Mouse (Mus musculus) liver, postnatal 0 days (tissue): Measurements from ENCODE around the gene Nfatc3. TPM values are rescaled to one million over a fixed set of nuclear protein-coding genes. Genes with fewer than 3 reads are reported as not detected.
A peak's percentile ranks its signal among the peaks of the same experiment; 100 is the strongest.

Experiments
- ATAC-seq: fragments of 200-750 bp; cut with Nextera tagmentation; 2 replicates; pipeline ENCODE4 v1.8.0; 2017; ENCODE audit warnings: mild to moderate bottlenecking, moderate library complexity
- DNase-seq: peaks from one replicate; pipeline ENCODE4 v3.0.0-alpha.2; 2016
- H3K27ac ChIP-seq: fragments of 300-500 bp; sonication (generic); 2 replicates; pipeline ENCODE4 v1.5.1; 2014; ENCODE audit warnings: antibody characterized with exemption, moderate library complexity, mild to moderate bottlenecking, low read depth
- H3K27me3 ChIP-seq: fragments of 300-500 bp; sonication (generic); 2 replicates; pipeline ENCODE4 v1.6.1; 2014; ENCODE audit warnings: low read length, control low read depth, mixed read lengths; ENCODE audit not compliant: insufficient read depth
- H3K36me3 ChIP-seq: fragments of 300-500 bp; sonication (generic); replicated peaks from 2 replicates; pipeline ENCODE4 v1.6.1; 2014; ENCODE audit warnings: mild to moderate bottlenecking, control low read depth, low read length, moderate library complexity, mixed read lengths; ENCODE audit not compliant: insufficient read depth
- H3K4me1 ChIP-seq: fragments of 300-500 bp; sonication (generic); 2 replicates; pipeline ENCODE4 v1.6.1; 2014; ENCODE audit warnings: antibody characterized with exemption, mild to moderate bottlenecking, control low read depth; ENCODE audit not compliant: insufficient read depth
- H3K4me2 ChIP-seq: fragments of 300-500 bp; sonication (generic); 2 replicates; pipeline ENCODE4 v1.6.1; 2014; ENCODE audit warnings: low read depth, mild to moderate bottlenecking, low read length, moderate library complexity, mixed read lengths
- H3K4me3 ChIP-seq: fragments of 300-500 bp; sonication (generic); 2 replicates; pipeline ENCODE4 v1.5.1; 2014; ENCODE audit warnings: low read depth, low read length
- H3K9ac ChIP-seq: fragments of 300-500 bp; sonication (generic); replicated peaks from 2 replicates; pipeline ENCODE4 v1.6.1; 2014; ENCODE audit warnings: mild to moderate bottlenecking, moderate library complexity
- H3K9me3 ChIP-seq: fragments of 300-500 bp; sonication (generic); 2 replicates; pipeline ENCODE4 v1.6.1; 2016; ENCODE audit warnings: mild to moderate bottlenecking, control low read depth, low read length, mixed read lengths
- CTCF ChIP-seq: sonication (generic); IDR thresholded peaks from 2 replicates; pipeline ENCODE4 v1.5.1; 2016; ENCODE audit warnings: antibody characterized with exemption, low read depth
- EP300 ChIP-seq: IDR thresholded peaks from 2 replicates; pipeline ENCODE4 v1.6.1; 2016; ENCODE audit warnings: antibody characterized with exemption, low read depth, mild to moderate bottlenecking
- WGBS: fragments of 180-500 bp; shearing (Covaris S2); extraction: QIAGEN DNeasy Blood & Tissue Kit; methylation state at CpG from one replicate; pipeline ENCODE4 v1.1.7; 2014; ENCODE audit not compliant: insufficient replicate concordance; 5-methylcytosine and 5-hydroxymethylcytosine counted together
- polyA plus RNA-seq: library from polyadenylated mRNA; unstranded; fragments of >200 nt; fragmentation: Nextera tagmentation; extraction: Ambion mirVana; gene quantifications from 2 replicates; pipeline ENCODE4 v1.2.1, GENCODE M21; 2015

Gene Nfatc3
- polyA plus RNA-seq, 1 experiment from 2014 or later, result 2.3 TPM

DNA sequence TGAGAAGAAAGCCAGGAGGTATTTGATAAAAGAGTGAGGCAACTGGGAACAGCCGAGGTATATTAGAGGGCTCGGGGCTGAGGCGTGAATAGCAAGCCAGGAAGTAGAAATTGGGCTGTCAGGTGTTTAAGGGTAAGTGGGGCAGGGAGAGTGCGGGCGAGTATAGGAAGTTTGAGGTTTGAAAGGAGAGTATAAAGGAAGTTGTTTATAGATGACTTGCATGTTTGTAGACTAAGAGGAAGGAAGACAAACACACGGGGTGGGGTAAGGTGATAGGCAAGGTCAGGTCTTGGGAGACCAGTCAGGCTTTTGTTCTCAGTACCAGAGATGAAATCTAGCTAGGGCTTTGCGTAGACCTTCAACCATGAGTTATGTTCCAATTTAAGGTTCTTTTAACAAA is 41.5 kb upstream of the Nfatc3 start:
- Histone ChIP-seq H3K9me3 (no peaks in the 10 kb centered on the region), H3K4me3 (no peak overlapping the region), H3K4me1 (no peaks in the 10 kb centered on the region; the same call in none of the 2 replicates), H3K4me2 (no peak overlapping the region), H3K9ac (no peak overlapping the region), H3K27me3 (no peaks in the 10 kb centered on the region), H3K36me3 (no peaks in the 10 kb centered on the region; the same call in 1 of the 2 replicates), H3K27ac (no peak overlapping the region)
- DNase-seq (no peak), ATAC-seq (no peak)
- 50% methylated on average over 7 of the region's 7 CpGs for WGBS
- TF ChIP-seq CTCF, result no peak
- no peak for TF ChIP-seq EP300

DNA sequence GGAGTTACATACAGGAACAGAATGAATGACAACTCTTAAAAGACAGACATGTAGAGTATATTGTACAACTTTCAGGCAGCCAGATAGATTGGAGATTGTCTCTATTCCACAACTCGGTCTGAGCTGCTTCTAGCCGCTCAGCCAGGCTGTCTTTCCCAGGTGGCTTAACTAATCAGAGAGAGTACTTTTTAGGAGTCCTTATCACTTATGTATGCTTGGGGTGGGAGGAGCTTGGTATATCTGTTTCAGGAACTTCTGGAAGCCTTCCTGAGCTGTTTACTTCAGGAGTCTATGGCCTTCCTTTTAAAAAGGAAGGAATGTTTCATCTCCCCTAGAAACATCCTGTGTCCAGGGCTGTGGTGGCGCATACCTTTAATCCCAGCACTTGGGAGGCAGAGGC is 40.6 kb upstream of the Nfatc3 start:
- Histone ChIP-seq H3K27ac (no peak overlapping the region), H3K9me3 (no peaks in the 10 kb centered on the region), H3K36me3 (no peaks in the 10 kb centered on the region; the same call in 1 of the 2 replicates), H3K4me3 (no peak overlapping the region), H3K27me3 (no peaks in the 10 kb centered on the region), H3K4me2 (no peak overlapping the region), H3K9ac (no peak overlapping the region), H3K4me1 (no peaks in the 10 kb centered on the region; the same call in 1 of the 2 replicates)
- ATAC-seq (no peak), DNase-seq (no peak)
- no peak for TF ChIP-seq EP300
- no peak for TF ChIP-seq CTCF
- WGBS, result 61% methylated on average over 3 of the region's 3 CpGs

DNA sequence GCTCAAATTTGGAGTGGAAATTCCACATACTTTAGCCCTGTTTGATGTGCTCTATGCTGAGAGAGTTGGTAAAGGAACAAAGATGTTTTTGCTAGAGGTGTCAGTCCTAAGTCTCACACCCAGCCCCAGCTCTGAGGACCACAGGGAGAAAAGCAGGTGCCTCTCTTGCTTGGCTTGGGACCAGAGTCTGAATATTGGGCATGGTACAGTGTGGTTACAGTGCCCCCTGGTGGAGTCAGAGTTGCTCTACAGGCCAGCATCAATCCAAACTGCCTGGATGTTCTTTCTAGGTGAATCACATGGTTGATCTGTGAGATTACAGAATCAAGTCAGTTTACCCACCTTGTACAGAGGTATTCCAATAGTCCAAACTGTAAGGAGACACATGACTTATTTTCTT is 36.2 kb upstream of the Nfatc3 start:
- H3K27me3 ChIP-seq, result no peaks in the 10 kb centered on the region
- no peak overlapping the region for H3K4me3 ChIP-seq
- peak; percentile 86 for DNase-seq
- TF ChIP-seq EP300 (no peak), CTCF (peak; percentile 99)
- 0 out of 2 replicates have a peak, but pooled peaks cover 4% of the 10 kb centered on the region for H3K36me3 ChIP-seq
- H3K9ac ChIP-seq, result no peak overlapping the region
- peak; percentile 74 for ATAC-seq
- no peaks in the 10 kb centered on the region; the same call in 1 of the 2 replicates for H3K4me1 ChIP-seq
- no peak overlapping the region for H3K4me2 ChIP-seq
- no peak overlapping the region for H3K27ac ChIP-seq
- no peaks in the 10 kb centered on the region for H3K9me3 ChIP-seq

DNA sequence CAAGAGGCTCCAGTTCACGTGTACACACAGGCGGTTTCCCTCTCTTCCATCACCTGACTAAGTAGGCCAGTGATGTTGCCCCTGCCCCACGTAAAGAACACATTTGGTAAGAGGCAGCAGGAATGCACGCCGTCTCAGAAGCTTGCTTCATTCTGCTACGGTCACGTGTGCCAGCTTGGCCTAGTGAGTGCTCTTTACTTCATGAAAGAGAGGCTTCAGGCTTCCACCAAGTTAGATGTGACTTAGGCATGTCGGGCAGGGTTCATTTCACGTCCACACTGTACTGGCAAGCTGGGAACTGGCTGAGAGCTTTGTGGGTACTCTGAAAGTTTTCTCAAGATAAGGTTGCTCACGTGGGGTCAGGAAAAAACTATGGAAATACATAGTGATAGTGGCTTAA is 19.9 kb upstream of the Nfatc3 start:
- peaks cover 4% of the 10 kb centered on the region for H3K36me3 ChIP-seq
- 74% methylated on average over 10 of the region's 10 CpGs for WGBS
- ATAC-seq (no peak), DNase-seq (no peak)
- H3K4me2 ChIP-seq, result no peak overlapping the region
- no peak for TF ChIP-seq CTCF
- no peak for TF ChIP-seq EP300
- no peak overlapping the region for H3K9ac ChIP-seq
- no peaks in the 10 kb centered on the region; the same call in 1 of the 2 replicates for H3K4me1 ChIP-seq
- no peaks in the 10 kb centered on the region for H3K9me3 ChIP-seq
- H3K27me3 ChIP-seq, result no peaks in the 10 kb centered on the region
- no peak overlapping the region for H3K4me3 ChIP-seq
- H3K27ac ChIP-seq, result no peak overlapping the region

DNA sequence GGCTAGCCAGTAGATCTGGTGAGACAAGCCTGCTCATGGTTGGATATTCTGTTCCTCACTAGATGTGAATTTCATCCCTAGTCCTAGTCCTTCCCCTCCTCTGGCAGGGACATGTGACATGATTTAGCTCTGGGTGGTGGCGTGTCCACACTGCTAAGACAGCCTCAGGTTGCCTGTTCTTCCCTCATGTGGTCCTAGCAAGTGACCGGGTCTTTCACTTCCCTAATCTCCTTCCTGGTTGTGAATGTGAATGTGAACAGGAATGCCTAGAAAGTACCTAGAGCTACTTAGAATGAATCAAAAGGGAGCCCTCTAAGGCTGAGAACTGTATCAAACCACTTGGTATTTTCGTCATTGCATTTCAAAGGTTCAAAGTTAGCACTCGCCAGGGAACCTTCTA is 19.0 kb upstream of the Nfatc3 start:
- H3K36me3 ChIP-seq, result no peaks in the 10 kb centered on the region; the same call in 1 of the 2 replicates
- H3K27ac ChIP-seq, result no peak overlapping the region
- no peaks in the 10 kb centered on the region for H3K9me3 ChIP-seq
- H3K4me1 ChIP-seq, result no peaks in the 10 kb centered on the region; the same call in 1 of the 2 replicates
- no peak overlapping the region for H3K4me2 ChIP-seq
- H3K27me3 ChIP-seq, result no peaks in the 10 kb centered on the region
- 66% methylated on average over 4 of the region's 4 CpGs for WGBS
- no peak overlapping the region for H3K4me3 ChIP-seq
- H3K9ac ChIP-seq, result no peak overlapping the region
- DNase-seq (no peak), ATAC-seq (no peak)
- TF ChIP-seq CTCF (no peak), EP300 (no peak)

DNA sequence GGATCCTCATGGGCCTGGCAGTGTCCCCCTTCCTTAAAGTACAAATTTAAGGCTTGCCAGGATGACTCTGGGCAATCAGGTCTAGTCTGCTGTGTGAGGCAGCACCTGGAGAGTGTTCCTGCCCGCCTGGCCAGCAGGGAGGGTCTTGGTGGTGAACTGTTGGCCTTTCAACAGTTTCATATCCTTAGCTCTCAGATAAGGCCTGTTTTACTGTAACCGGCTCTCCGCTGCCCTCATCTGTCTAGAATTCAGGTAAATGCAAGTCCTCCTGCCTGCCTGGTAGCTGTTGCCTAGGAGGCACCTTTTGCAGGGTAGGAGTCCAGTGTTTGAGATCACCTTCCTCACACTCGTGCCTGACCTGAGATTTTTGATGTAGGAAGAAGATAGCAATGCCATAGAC is 18.4 kb upstream of the Nfatc3 start:
- WGBS, result 73% methylated on average over 4 of the region's 4 CpGs
- no peak for DNase-seq
- ATAC-seq, result no peak
- no peak overlapping the region for H3K27ac ChIP-seq
- no peak for TF ChIP-seq EP300
- TF ChIP-seq CTCF, result no peak
- H3K36me3 ChIP-seq, result no peaks in the 10 kb centered on the region; the same call in 1 of the 2 replicates
- no peaks in the 10 kb centered on the region; the same call in 1 of the 2 replicates for H3K4me1 ChIP-seq
- no peak overlapping the region for H3K9ac ChIP-seq
- no peaks in the 10 kb centered on the region for H3K9me3 ChIP-seq
- no peak overlapping the region for H3K4me2 ChIP-seq
- no peak overlapping the region for H3K4me3 ChIP-seq
- H3K27me3 ChIP-seq, result no peaks in the 10 kb centered on the region

DNA sequence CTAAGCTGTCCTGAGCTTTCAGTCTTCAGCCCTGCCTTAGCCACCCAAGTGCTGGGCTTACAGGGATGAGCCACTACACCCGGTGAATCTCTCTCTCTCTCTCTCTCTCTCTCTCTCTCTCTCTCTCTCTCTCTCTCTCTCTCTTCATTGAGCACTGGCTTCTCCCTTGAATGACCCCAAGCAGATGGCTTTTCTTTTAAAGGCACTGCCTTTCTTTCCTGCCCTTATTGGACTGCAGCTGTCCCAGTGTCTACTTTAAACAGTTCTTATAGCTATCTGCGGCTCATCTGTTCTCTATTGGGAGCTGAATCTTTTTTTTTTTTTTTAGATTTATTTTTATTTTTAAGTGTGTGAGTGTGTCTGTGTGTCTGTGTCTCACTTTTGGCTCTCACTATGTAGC is 15.6 kb upstream of the Nfatc3 start:
- no peak overlapping the region for H3K4me2 ChIP-seq
- H3K9me3 ChIP-seq, result no peaks in the 10 kb centered on the region
- peaks cover 6% of the 10 kb centered on the region; the same call in 1 of the 2 replicates for H3K4me1 ChIP-seq
- no peak for TF ChIP-seq CTCF
- TF ChIP-seq EP300, result no peak
- ATAC-seq (no peak), DNase-seq (no peak)
- H3K9ac ChIP-seq, result no peak overlapping the region
- no peaks in the 10 kb centered on the region for H3K36me3 ChIP-seq
- no peak overlapping the region for H3K27ac ChIP-seq
- H3K27me3 ChIP-seq, result no peaks in the 10 kb centered on the region
- WGBS, result 85% methylated on average over 2 of the region's 2 CpGs
- no peak overlapping the region for H3K4me3 ChIP-seq
